Mouse (Mus musculus): Measurements from ENCODE around the gene Slc4a2.

The Slc4a2 gene

DNA sequence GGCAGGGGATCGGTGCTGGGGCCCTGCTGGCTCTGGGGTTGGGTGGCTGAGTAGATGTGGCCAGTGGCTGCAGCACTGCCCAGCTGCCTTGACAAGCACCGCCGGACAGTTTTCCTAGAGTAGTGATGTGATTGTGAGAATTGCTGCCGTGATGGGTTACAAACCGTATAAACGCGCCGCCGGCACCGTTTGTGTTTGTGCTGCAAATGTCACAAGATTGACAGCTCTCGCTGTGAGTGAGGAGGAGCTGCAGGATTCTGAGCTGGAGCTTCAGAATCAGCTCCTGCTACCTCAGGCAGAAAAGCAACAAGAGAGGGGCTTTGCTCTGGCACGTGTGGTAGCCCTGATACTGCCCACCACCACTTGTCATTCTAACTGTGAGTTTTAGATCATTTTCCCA lies 43.1 kb downstream of the Slc4a2 start:
- no peak for DNase-seq (ENCODE audit: low spot score)

DNA sequence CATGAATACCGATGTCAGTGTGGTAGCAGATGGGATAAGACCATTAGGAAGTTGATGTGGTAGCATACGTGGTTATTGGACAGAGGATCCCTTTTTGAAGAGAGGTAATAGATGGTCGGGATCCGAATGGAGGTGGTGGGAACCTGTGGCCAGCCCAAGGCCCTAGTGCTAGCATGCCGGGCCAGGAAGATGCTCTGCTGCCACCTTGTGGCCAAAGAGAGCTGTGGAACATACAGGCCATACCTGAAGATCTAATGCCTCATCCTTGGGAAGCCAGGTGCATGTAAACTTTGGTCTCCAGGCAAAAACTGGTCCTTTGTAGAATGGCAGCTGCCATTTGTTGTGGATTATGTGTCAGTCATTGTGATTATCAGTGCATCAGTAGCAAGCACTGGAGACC lies 47.0 kb downstream of the Slc4a2 start:
- peak; percentile 91 for DNase-seq (ENCODE audit: low spot score)

DNA sequence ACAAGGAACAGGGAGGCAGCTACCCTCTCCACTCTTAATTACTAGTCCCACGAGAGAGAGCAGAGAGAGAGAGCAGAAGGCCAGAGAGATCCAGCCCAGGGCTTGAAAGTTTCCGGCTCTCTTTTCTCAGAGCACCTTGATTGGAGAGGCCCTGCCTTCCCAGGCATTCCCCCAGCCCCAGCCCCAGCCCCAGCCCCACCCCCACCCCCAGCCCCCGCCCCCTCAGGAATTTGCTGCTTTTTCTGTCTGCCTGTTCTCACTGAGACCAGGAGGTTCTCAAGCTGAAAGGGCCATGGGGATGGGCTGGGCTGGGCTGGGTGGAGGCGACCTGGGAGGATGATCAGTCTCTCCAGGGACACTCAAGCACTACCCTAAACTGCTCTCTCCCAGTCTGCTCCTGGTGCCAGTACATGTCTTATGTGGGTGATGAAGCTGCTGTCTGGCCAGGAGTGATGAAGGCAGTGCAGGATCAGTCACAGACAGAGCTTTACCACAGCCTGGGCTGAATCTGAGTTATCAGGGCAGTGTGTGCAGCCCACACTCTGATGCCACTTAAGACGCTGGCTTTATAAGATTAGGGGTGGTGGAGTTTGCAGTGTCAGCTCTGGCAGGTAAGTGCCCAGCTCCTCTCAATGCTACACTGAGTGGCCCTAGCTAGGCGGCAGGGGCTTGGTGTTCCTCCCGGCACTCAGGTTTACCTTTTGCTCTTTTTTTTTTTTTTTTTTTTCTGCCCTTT lies 49.4 kb downstream of the Slc4a2 start:
- no peak for DNase-seq (ENCODE audit: low spot score)

DNA sequence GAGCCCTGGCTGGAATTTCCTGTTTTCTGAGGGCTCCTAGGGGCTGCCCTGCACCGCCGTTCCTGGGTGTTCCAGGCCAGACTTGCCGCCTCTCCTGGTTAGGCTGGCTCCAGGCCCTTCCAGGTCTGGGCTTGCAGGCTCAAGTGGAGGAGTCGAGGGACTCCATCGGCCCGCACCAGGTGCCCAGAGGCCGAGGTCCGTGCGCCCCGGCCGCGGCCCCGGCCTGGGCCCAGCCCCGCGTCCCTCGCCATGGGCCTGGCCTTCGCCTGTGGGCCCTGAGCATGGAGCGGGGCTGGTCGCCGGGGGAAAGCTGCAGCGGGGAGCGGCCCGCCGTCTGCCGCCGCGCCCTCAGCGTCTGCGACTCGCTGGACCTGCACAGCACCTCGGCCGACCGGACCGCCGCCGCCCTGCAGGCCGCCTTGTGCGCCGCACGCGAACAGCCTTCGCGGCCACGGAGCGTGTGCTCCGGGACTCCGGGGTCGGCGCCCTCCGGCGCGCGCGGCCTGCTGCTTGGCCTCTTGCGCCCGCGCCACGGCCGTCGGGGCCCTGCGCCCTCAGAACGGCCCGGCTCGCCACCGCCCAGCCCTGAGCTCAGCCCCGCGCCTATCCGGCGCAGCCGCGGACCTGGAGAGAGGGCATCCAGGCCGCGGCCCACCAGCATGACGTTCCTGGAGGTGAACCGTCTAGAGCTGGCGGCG lies 50.5 kb downstream of the Slc4a2 start:
- no peak for DNase-seq (ENCODE audit: low spot score)

DNA sequence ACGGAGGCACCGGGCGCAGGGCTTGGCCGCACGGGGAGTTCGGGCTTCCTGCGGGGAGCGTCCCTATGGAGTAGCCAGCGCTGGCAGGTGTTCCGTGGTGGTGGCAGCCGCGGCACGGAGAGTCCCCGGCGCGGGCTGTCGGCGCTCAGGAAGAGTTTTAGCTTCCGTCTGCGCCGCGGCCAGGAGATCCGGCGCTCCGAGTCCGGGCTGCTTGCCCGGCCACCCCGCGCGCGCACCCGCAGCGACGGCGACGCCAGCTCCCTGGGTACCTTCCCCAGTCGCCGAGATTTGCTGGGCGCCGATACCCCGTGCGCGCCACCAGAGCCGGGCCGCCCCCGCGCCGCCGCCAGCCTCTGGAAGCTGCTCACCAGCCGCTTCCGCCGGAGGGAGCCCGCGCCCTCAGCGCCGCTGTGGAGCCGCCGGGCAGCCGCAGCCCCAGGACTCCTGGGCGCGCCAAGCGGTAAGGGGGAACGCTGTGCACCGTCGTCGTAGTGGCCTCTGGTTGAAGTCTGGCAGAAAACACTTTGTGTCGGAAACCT lies 51.2 kb downstream of the Slc4a2 start:
- DNase-seq (ENCODE audit: low spot score) = peak; percentile 47

DNA sequence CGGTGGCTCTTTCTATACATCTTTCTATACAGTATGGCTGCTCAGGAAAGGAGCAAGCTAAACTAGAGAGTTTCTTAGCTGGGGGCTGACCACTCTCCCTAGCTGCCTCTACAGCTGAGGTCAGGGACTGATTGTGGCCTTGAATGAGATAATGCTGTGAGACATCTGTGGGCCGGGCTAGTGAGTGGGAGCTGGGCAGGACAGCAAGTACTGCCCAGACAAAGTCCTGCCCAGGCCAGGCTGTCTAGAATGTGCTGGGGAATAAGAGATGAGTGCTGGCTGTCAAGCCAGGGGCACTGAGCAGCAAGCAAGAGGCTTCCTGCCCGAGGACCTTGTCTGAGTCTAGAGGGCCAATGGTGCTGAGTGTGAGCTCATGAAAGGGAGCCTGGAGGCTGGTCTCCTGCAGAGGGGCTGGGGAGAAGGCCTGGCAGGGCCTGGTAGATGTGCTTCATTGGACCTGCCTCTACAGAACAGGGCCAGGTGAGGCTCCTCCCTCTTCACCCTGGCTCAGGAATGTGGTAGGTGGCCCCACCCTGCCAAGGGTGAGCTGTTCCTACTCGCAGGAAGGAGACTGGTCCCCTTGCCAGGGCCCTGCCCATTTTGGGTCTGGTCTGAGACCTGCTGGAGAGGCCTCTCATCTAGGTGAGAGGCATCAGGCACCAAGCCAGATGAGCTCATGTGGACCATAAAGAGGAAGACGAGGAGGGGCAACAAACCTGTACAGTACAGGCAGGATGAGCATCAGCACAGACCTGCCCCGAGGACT lies 52.0 kb downstream of the Slc4a2 start:
- DNase-seq (ENCODE audit: low spot score) = no peak

DNA sequence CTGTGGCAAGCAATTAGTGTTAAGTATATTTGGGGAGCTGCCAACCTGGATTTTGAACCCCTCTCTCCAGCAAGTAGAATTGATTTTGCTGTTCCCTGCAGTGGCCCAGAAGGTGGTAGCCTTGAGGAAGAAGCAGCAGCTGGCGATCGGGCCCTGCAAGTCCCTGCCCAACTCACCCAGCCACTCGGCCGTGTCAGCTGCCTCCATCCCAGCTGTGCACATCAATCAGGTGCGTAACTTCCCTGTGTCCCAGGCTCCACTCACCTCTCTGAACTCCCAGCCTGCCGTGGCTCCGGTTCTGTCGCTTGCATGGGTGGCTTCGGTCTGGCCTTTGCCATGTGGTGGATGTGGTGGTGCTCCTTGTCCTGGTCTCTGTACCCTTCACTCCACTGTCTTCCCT lies 54.3 kb downstream of the Slc4a2 start:
- DNase-seq (ENCODE audit: low spot score) = no peak

DNA sequence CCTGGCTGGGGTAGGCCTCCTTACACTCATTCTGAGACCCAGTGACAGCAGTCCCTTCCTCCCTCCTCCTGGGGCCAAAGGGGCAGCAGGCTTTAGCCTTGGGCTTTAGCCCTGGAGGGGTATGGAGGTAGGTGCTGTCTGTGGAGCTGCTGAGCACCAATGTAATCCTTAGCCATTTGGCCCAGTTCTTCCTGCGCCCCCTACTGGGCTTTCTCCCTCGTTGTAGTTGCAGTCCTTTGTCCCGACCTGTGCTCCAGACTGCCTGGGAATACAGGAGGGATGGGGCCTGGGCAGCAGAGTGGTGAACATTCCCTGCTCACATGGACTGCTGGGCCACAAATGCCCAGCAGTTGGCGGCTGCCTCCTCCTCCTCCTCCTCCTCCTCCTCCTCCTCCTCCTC lies 58.0 kb downstream of the Slc4a2 start:
- peak; percentile 90 for DNase-seq (ENCODE audit: low spot score)

DNA sequence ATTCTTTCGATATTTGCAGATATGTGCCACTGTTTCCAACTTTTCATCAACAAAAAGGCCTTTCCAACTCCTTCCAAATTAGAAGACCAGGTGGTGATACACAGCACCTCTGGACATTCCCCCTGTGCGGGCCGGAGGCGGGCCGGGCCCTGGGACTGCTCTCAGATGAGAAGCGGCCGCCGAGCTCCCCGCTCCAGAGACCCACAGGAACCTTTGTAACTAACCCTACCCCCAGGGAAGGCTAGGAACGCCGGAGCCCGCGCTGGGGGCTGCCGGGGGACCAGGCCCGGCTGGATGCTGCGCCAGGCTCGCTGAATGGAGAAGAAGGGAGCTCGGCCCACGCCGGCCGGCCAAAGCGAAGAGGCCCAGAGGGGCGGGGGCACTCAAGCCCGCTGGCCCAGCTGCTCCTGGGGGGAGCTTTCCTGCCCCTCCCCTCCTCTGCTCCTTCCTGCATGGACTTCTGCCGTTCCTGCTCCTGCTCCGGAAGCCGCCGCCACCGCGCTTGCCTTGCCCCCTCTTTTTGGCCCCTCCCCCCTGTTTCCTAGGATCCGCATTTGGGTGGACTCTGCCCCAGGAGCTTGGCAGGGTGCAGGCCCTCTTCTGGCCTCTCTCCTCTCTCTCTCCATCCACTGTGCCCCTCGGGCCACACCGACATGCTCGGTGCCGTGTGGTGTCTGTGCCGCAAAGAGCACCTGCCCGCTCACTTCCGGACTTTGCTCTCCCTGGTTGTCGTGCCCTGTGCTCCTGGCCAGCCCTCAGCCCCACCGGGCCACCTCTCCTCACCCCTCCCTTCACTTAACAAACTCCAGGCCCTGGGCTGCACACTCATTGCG lies 58.8 kb downstream of the Slc4a2 start:
- DNase-seq (ENCODE audit: low spot score) = no peak

DNA sequence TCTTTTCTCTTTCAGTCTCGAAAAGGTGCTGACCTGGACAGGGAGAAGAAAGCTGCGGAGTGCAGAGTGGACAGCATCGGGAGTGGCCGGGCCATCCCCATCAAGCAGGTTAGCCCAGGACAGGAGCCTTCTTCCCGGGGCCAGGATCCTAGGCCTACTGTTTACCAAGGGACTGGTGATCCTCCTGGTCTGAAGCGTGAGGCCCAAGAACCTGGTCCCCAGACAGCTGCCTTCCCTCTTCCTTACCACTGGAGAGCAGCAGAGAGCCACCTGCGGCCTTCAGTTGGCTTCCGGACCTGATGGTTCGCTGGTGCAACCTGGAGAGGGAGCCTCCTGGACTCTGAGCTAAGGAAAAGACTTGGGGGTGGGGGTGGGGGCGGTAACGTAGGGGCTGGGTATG lies 59.7 kb downstream of the Slc4a2 start:
- peak; percentile 87 for DNase-seq (ENCODE audit: low spot score)

DNA sequence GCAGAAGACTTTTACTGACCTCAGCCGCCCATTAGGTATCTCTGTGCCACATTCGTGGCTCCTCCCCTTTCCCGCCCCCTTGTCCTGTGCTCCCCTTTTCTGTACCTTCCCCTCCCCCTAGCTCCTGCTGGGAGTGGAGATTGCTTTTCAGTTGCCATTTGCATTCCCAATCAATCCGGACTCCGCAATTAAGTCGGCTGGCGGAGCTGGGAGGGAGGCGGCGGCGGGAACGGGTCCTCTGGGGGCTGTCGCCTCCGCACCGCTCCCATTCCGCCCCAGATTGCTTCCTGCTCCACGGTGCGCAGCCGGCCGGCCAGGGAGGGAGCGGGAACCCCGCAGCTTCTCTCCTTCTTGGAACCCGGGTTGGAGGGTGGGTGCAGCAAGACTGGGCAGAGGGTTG lies 61.3 kb downstream of the Slc4a2 start:
- peak; percentile 44 for DNase-seq (ENCODE audit: low spot score)

DNA sequence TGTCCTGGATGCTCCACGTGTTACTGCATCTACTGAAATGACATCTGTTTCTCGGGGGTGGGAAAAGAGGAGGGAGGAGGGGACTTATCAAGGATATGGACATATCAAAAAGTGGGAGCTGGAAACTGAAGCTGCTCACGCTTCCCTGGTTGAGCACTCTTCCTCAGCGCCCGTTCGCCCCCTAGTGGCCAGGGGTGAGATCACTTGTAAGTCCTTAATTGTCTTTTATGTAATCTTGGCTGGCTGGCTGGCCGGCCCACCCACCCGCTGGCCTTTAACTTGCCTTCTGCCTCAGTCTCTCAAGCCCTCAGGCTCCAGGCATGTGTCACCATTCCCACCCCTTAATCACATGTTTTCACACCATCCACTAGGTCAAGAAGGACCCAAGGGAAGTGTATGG lies 62.5 kb downstream of the Slc4a2 start:
- peak; percentile 92 for DNase-seq (ENCODE audit: low spot score)

DNA sequence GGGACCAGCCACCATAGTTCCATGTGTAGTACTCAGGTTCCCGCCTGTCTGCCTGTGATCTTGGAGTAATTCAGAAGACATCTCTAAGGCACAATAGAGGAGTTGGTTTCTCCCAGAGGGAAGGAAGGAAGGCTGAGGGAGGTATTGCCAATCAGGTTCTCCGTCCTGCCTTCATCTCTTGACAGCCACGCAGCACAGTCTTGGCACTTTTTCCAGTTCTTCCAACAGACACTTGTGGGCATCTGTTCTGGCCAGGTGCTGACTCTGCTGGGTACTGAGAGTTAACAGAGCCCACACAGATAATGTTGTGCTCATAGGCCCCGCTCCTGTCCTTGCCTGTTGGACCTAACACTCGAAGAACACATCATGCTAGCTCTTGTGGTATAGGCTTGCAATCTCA lies 63.1 kb downstream of the Slc4a2 start:
- DNase-seq (ENCODE audit: low spot score) = no peak

DNA sequence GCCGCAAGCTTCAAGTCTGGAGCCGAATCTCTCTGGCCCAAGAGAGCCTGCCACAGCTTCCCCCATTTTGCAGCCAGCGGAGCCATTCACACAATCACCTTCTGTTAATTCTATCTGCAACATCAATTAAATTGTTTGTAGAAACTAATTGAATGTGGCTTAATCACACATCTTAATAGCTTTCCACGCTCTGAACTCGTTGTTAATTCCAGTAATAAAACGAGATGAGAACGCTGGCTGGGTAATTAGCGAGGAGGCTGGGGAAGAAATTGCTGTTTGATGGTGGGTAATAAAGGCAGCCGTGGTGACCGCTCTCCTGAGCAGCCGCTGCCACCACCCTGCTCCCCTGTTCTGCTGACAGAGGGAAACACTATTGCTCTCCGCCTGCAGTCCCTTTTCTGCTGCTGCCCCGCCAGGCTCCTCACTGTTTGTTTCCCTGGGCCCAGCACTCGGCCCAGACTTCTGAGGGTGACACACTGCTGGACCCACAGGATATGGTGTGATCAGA lies 66.8 kb downstream of the Slc4a2 start:
- no peak for DNase-seq (ENCODE audit: low spot score)
